9 mouse cellular contexts compared by ENCODE assay signal in genomic region chr17:88527781-88528180, GRCm38 (mm10). TPM values are rescaled to one million over a fixed set of nuclear protein-coding genes. Genes with fewer than 3 reads are reported as not detected.
DNase-seq lines count a peak whose midpoint lies in the region; ATAC-seq and TF ChIP-seq lines count a peak whose summit lies in the region.
"Had no signal": no experiment of that assay in that cellular context is flagged by ENCODE, and none has a peak within 500 bp of the region (broad histone marks: within the 10 kb centered on the region; RNA-seq: fewer than 3 reads in every experiment).

No protein-coding gene starts in this region.

- peak; percentile 60 for DNase-seq in embryonic facial prominence, embryonic 11.5 days (ENCODE audit: low spot score)
- DNase-seq in embryonic facial prominence, embryonic 10.5 days (ENCODE audit: low spot score) = no peak
- peak; percentile 41 to 52 for DNase-seq in layer of hippocampus, adult 2 months (ENCODE audit: low spot score in 2 of 2)
- DNase-seq in layer of hippocampus, postnatal 36 days = no peak
- peak; percentile 85 for DNase-seq in NIH3T3 (ENCODE audit: low read depth)
- DNase-seq in lung, postnatal 14 days = peak; percentile 35
- no peak for DNase-seq in right cerebral cortex, postnatal 36 days (ENCODE audit: low spot score in 2 of 2)

- TF ChIP-seq CTCF in layer of hippocampus, adult 2 months (conservative IDR thresholded peaks at IDR 0.05) = peak; percentile 87

- H3K9ac ChIP-seq in embryonic facial prominence, embryonic 11.5 days (replicated peaks; ENCODE audit: low read length) = no peak overlapping the region
- no peak overlapping the region for H3K9ac ChIP-seq in midbrain, embryonic 16.5 days (ENCODE audit: low read depth, low read length)
- H3K9ac ChIP-seq: liver, embryonic 15.5 days had no signal

- no peaks in the 10 kb centered on the region for H3K4me1 ChIP-seq in embryonic facial prominence, embryonic 11.5 days (ENCODE audit: control insufficient read depth, insufficient read depth, low read length)
- peaks cover 14% of the 10 kb centered on the region for H3K4me1 ChIP-seq in embryonic facial prominence, embryonic 10.5 days
- H3K4me1 ChIP-seq in midbrain, embryonic 16.5 days (ENCODE audit: control insufficient read depth, insufficient read depth, low read length) = peaks cover 9% of the 10 kb centered on the region

- no peak overlapping the region for H3K4me3 ChIP-seq in embryonic facial prominence, embryonic 11.5 days (ENCODE audit: low read depth, low read length)
- no peak overlapping the region for H3K4me3 ChIP-seq in embryonic facial prominence, embryonic 10.5 days
- no peak overlapping the region for H3K4me3 ChIP-seq in layer of hippocampus, adult 2 months
- H3K4me3 ChIP-seq in midbrain, embryonic 16.5 days (ENCODE audit: low read depth, low read length) = no peak overlapping the region
- H3K4me3 ChIP-seq: liver, embryonic 15.5 days had no signal

- no peaks in the 10 kb centered on the region for H3K27me3 ChIP-seq in embryonic facial prominence, embryonic 11.5 days (ENCODE audit: control insufficient read depth, insufficient read depth, low read length)
- peaks cover 14% of the 10 kb centered on the region; the same call in 1 of the 2 replicates for H3K27me3 ChIP-seq in embryonic facial prominence, embryonic 10.5 days (replicated peaks; ENCODE audit: low read depth, poor library complexity, severe bottlenecking)
- no peaks in the 10 kb centered on the region for H3K27me3 ChIP-seq in midbrain, embryonic 16.5 days (ENCODE audit: control insufficient read depth, insufficient read depth, low read depth, low read length)

- no peak for ATAC-seq in embryonic facial prominence, embryonic 11.5 days (replicated peaks; ENCODE audit: insufficient number of reproducible peaks, low FRiP score, low TSS enrichment, low read depth)
- ATAC-seq in midbrain, embryonic 16.5 days = no peak

- H3K9me3 ChIP-seq in embryonic facial prominence, embryonic 11.5 days (replicated peaks; ENCODE audit: control insufficient read depth, low read length) = no peaks in the 10 kb centered on the region
- no peaks in the 10 kb centered on the region for H3K9me3 ChIP-seq in embryonic facial prominence, embryonic 10.5 days
- H3K9me3 ChIP-seq in midbrain, embryonic 16.5 days (replicated peaks; ENCODE audit: control insufficient read depth, low read length, poor library complexity, severe bottlenecking) = no peaks in the 10 kb centered on the region
- H3K9me3 ChIP-seq: liver, embryonic 15.5 days had no signal

- no peak overlapping the region for H3K4me2 ChIP-seq in embryonic facial prominence, embryonic 11.5 days (ENCODE audit: low read depth, low read length)
- H3K4me2 ChIP-seq in midbrain, embryonic 16.5 days (ENCODE audit: low read length) = no peak overlapping the region
- H3K4me2 ChIP-seq: liver, embryonic 15.5 days had no signal

- 50% methylated on average over 2 of the region's 2 CpGs for WGBS in embryonic facial prominence, embryonic 11.5 days
- 50% methylated on average over 2 of the region's 2 CpGs for WGBS in embryonic facial prominence, embryonic 10.5 days
- WGBS in midbrain, embryonic 16.5 days = 35% methylated on average over 2 of the region's 2 CpGs

- no peak overlapping the region for H3K27ac ChIP-seq in embryonic facial prominence, embryonic 11.5 days (replicated peaks; ENCODE audit: low read depth, low read length)
- H3K27ac ChIP-seq in embryonic facial prominence, embryonic 10.5 days (replicated peaks) = no peak overlapping the region
- H3K27ac ChIP-seq in layer of hippocampus, adult 2 months = no peak overlapping the region
- H3K27ac ChIP-seq in midbrain, embryonic 16.5 days (ENCODE audit: low read length) = no peak overlapping the region
- H3K27ac ChIP-seq: liver, embryonic 15.5 days had no signal

- no peaks in the 10 kb centered on the region for H3K36me3 ChIP-seq in embryonic facial prominence, embryonic 11.5 days (replicated peaks; ENCODE audit: control insufficient read depth, insufficient read depth, low read depth, low read length)
- H3K36me3 ChIP-seq in embryonic facial prominence, embryonic 10.5 days (replicated peaks) = no peaks in the 10 kb centered on the region
- H3K36me3 ChIP-seq in midbrain, embryonic 16.5 days (ENCODE audit: control insufficient read depth, insufficient read depth, low read length) = 0 out of 2 replicates have a peak, but pooled peaks cover 2% of the 10 kb centered on the region
- H3K36me3 ChIP-seq: liver, embryonic 15.5 days had no signal

RNA-seq across cellular contexts. Expression of gene Ppp1r21, which starts 2.1 kb away (rescaled TPM):
- polyA plus RNA-seq in embryonic facial prominence, embryonic 11.5 days (2014; fragmentation: Nextera tagmentation; extraction: Ambion mirVana) = 25.1 and 25.4 TPM in 2 replicates
- polyA plus RNA-seq in embryonic facial prominence, embryonic 10.5 days (2016; fragmentation: Nextera tagmentation; extraction: Ambion mirVana) = 17.9 and 19.7 TPM in 2 replicates
- total RNA-seq in layer of hippocampus, adult 2 months (2021) = 10 to 100 TPM; 82.8 to 87.7 TPM
- total RNA-seq in layer of hippocampus, postnatal 36 days (2021) = 10 to 100 TPM; 74.8 to 90.1 TPM
- 37.9 and 39.5 TPM in 2 replicates for polyA plus RNA-seq in midbrain, embryonic 16.5 days (2015; fragmentation: Nextera tagmentation; extraction: Ambion mirVana)

Comparison
In these comparisons a context has a peak if more than half of its experiments do, and no peak if none do; other contexts are left out.
1. DNase-seq: peak in embryonic facial prominence, embryonic 11.5 days (single experiment), layer of hippocampus, adult 2 months (2 of 2), NIH3T3 (single experiment) and lung, postnatal 14 days (single experiment); none in embryonic facial prominence, embryonic 10.5 days (single experiment), layer of hippocampus, postnatal 36 days (0 of 2) and right cerebral cortex, postnatal 36 days (0 of 2).